Mouse (Mus musculus) G1E (cell line): ENCODE measurements around the gene Txlna.

Experiments used
- CTCF ChIP-seq: IDR thresholded peaks from 2 replicates; pipeline ENCODE4 v1.5.1; 2012; ENCODE audit warnings: low read depth, low read length, inconsistent platforms, mixed read lengths
- GATA1 ChIP-seq: IDR thresholded peaks from 2 replicates; pipeline ENCODE4 v1.6.1; 2012; ENCODE audit warnings: borderline replicate concordance, low read length, inconsistent platforms, mixed read lengths

DNA sequence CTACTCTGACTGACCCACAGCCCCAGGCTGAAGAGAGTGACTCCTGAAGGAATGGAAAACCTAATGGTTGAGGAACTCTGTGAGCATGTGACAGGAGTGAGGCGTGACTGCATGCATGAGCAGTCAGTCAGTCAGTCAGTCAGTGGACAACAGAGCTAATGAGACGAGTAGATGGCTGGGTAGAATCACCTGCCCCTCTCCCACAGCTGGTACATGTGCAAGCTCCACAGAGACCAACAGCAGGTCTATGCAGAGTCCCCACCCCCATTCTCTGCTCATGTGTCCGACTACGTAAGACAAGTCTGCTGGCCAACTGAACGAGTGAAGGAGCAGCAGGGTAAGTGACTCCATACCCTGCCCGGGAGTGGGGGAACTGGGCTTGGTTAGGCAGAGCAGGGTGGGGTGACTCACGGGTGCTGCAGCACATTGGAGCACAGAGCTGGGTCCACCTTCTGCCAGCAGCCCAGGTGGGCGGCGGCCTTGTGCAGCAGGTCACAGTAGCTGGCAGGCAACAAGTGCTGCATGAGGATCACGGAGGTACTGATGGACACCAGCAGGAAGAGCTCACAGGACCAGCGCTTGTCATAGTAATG is 43.1 kb upstream of the Txlna start:
- TF ChIP-seq CTCF = no peak
- TF ChIP-seq GATA1 = no peak
